Mouse (Mus musculus) kidney, embryonic 16.5 days (tissue): ENCODE data around the gene G6pc2. TPM values are rescaled to one million over a fixed set of nuclear protein-coding genes. Genes with fewer than 3 reads are reported as not detected.

Source experiments
- ATAC-seq: fragments of 200-750 bp; cut with Nextera tagmentation; 2 replicates; pipeline ENCODE4 v1.8.0; 2017; ENCODE audit warnings: moderate TSS enrichment; ENCODE audit not compliant: low FRiP score, low TSS enrichment
- H3K27ac ChIP-seq: fragments of 300-500 bp; sonication (generic); 2 replicates; pipeline ENCODE4 v1.5.1; 2014; ENCODE audit warnings: low read length
- H3K27me3 ChIP-seq: fragments of 300-500 bp; sonication (generic); 2 replicates; pipeline ENCODE4 v1.6.1; 2014; ENCODE audit warnings: low read length, control low read depth, mixed read lengths; ENCODE audit not compliant: insufficient read depth
- H3K36me3 ChIP-seq: fragments of 300-500 bp; sonication (generic); 2 replicates; pipeline ENCODE4 v1.6.1; 2014; ENCODE audit warnings: low read length, control low read depth, mixed read lengths; ENCODE audit not compliant: insufficient read depth
- H3K4me1 ChIP-seq: fragments of 300-500 bp; sonication (generic); 2 replicates; pipeline ENCODE4 v1.6.1; 2014; ENCODE audit warnings: low read length, control low read depth, mixed read lengths; ENCODE audit not compliant: insufficient read depth
- H3K4me2 ChIP-seq: fragments of 300-500 bp; sonication (generic); replicated peaks from 2 replicates; pipeline ENCODE4 v1.6.1; 2014; ENCODE audit warnings: low read depth, low read length
- H3K4me3 ChIP-seq: fragments of 300-500 bp; sonication (generic); 2 replicates; pipeline ENCODE4 v1.5.1; 2014; ENCODE audit warnings: mild to moderate bottlenecking, low read length
- H3K9ac ChIP-seq: fragments of 300-500 bp; sonication (generic); replicated peaks from 2 replicates; pipeline ENCODE4 v1.6.1; 2014; ENCODE audit warnings: low read length
- H3K9me3 ChIP-seq: fragments of 300-500 bp; sonication (generic); 2 replicates; pipeline ENCODE4 v1.6.1; 2016; ENCODE audit warnings: low read length, control low read depth
- WGBS: fragments of 180-500 bp; shearing (Covaris S2); extraction: QIAGEN DNeasy Blood & Tissue Kit; methylation state at CpG from one replicate; pipeline ENCODE4 v1.1.7; 2014; 5-methylcytosine and 5-hydroxymethylcytosine counted together
- polyA plus RNA-seq: library from polyadenylated mRNA; unstranded; fragments of >200 nt; fragmentation: Nextera tagmentation; extraction: Ambion mirVana; gene quantifications from 2 replicates; pipeline ENCODE4 v1.2.1, GENCODE M21; 2015

G6pc2 gene
- polyA plus RNA-seq, 1 experiment from 2014 or later = 4.2 TPM

DNA sequence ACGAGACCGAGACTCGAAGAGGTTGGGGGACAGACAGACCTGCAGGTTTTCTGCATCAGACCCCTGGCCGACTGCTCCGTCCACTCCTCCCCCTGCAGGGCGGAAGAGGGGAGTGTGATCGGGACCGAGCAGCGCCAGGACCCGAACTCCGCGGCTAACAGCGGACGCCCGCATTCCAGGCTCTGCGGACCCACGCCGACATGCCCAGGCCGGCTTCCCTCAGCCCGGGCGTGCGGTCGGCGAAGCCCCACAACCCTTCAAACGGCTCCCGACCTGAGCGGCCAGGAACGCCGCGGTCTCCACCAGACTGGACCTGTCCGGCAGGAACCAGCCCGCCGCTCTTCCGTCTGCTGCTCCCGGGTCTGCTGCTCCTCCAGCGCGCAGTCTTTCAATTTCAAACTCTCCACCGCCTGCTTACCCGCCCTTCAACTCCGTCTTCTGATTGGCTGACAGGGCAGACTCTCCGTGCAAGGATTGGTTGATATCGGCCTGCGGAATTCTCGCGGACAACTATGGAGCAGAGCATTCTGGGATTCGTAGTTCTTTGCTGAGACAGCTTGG lies 5.0 kb upstream of the G6pc2 start, which contains the start of gene Spc25:
Spc25 (minus strand) TSS at position 404 of the 561 bp plus-strand sequence.
- peaks cover 16% of the 10 kb centered on the region for H3K36me3 ChIP-seq
- no peaks in the 10 kb centered on the region for H3K27me3 ChIP-seq
- peak within 1 kb of the TSS; percentile 93 for H3K4me3 ChIP-seq
- peak within 1 kb of the TSS; percentile 93 for H3K27ac ChIP-seq
- ATAC-seq = peak; percentile 97
- peaks cover 17% of the 10 kb centered on the region for H3K4me1 ChIP-seq
- H3K9me3 ChIP-seq = no peaks in the 10 kb centered on the region
- peak within 1 kb of the TSS; percentile 59 for H3K4me2 ChIP-seq
- H3K9ac ChIP-seq = peak within 1 kb of the TSS; percentile 89
- WGBS = under 1% methylated on average over 46 of the region's 46 CpGs

DNA sequence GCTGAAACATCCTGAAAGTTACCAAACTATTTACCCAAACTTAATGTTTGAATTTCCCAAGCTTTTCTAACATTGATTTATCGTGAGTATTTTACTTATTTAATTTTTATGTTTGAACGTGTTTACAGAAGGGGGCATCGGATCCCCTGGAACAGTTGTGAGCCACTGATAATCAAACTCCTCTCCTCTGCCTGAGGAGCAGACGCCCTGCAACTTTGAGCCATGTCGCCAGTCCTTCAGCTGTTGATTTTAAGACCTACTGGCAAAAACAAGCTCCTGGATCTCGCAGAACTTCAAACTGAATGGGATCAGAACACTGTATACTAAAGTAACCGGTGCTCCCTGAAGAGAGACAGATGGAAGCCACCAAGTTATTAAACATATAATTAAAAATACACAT lies 4.3 kb upstream of the G6pc2 start:
- Histone ChIP-seq H3K27me3 (no peaks in the 10 kb centered on the region), H3K36me3 (peaks cover 10% of the 10 kb centered on the region), H3K4me1 (peaks cover 17% of the 10 kb centered on the region), H3K4me2 (peak overlapping the region; percentile 39), H3K9ac (no peak overlapping the region; the same call in 1 of the 2 replicates), H3K27ac (no peak overlapping the region), H3K9me3 (no peaks in the 10 kb centered on the region), H3K4me3 (peak overlapping the region; percentile 11; the same call in 1 of the 2 replicates)
- 20% methylated on average over 7 of the region's 7 CpGs for WGBS
- no peak for ATAC-seq

DNA sequence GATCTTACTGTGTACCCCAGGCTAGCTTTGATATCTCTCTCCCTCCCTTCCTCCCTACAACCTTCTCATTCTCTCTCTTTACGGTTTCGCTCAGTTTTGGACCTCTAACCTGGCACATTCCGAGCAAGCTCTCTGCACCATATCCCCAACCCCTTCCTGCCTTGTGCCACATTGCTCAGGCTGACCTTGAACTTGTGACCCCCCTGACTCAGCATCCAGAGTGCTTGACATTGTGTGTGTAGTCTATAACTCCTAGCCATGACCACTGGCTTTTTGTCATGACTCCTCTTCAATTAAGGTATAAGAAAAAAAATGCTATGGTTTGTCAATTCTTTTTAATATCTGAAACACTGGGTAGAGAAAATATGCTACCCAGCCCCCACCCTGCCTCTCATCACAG lies 1.2 kb upstream of the G6pc2 start:
- ATAC-seq = no peak
- H3K9ac ChIP-seq = no peak overlapping the region
- H3K4me1 ChIP-seq = peaks cover 10% of the 10 kb centered on the region
- H3K27ac ChIP-seq = no peak overlapping the region; the same call in 1 of the 2 replicates
- H3K36me3 ChIP-seq = no peaks in the 10 kb centered on the region
- no peaks in the 10 kb centered on the region for H3K9me3 ChIP-seq
- H3K4me3 ChIP-seq = no peak overlapping the region
- 80% methylated on average over 3 of the region's 3 CpGs for WGBS
- H3K4me2 ChIP-seq = no peak overlapping the region
- no peaks in the 10 kb centered on the region for H3K27me3 ChIP-seq

DNA sequence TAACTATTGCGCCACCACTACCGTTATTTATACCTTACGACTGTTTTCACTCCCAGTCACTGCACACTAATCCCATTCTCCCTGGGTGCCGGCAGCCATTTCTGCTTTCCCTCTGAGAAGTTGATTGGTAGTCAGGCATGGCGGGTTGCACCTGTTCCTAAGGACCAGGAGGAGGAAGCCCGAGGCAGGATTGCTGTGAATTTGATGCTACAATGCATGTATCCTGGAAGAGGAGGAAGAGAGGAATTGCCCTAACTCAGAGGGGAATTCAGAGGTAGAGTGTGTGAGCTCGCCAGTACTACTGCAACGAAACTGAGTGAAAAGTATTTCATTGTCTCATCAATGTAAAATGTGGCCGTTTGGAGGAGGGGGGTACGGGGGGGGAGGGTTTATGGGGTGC lies 1.8 kb downstream of the G6pc2 start:
- no peaks in the 10 kb centered on the region for H3K36me3 ChIP-seq
- H3K4me2 ChIP-seq = no peak overlapping the region
- H3K27ac ChIP-seq = no peak overlapping the region
- H3K9me3 ChIP-seq = no peaks in the 10 kb centered on the region
- no peak for ATAC-seq
- 75% methylated on average over 10 of the region's 10 CpGs for WGBS
- H3K4me1 ChIP-seq = peaks cover 16% of the 10 kb centered on the region
- H3K9ac ChIP-seq = no peak overlapping the region
- H3K4me3 ChIP-seq = no peak overlapping the region
- no peaks in the 10 kb centered on the region for H3K27me3 ChIP-seq

DNA sequence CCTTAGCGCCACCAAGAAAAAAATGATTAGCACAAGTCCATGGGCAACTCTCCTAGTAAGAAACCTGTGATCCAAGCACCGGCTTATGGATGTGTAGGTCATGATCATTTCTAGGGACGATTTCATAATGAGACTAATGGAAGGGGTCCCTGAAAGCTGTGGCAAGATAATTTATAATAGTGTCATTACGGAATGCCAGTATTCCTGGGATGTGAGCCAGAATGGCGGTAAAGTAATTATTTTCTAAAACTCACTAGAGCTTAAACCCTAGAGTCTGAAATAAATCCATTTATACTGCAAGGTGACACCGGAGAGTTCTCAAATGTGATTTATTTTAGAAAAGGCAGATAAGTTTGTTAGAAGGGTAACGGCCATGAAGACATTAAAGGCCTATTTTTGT lies 4.4 kb downstream of the G6pc2 start:
- no peak overlapping the region for H3K4me3 ChIP-seq
- WGBS = 25% methylated on average over 7 of the region's 7 CpGs
- H3K9me3 ChIP-seq = no peaks in the 10 kb centered on the region
- ATAC-seq = peak; percentile 46; the same call in 1 of the 2 replicates
- H3K4me1 ChIP-seq = peaks cover 16% of the 10 kb centered on the region
- no peak overlapping the region for H3K4me2 ChIP-seq
- H3K27ac ChIP-seq = peak overlapping the region; percentile 56; the same call in 1 of the 2 replicates
- no peaks in the 10 kb centered on the region for H3K36me3 ChIP-seq
- H3K9ac ChIP-seq = no peak overlapping the region
- no peaks in the 10 kb centered on the region for H3K27me3 ChIP-seq

DNA sequence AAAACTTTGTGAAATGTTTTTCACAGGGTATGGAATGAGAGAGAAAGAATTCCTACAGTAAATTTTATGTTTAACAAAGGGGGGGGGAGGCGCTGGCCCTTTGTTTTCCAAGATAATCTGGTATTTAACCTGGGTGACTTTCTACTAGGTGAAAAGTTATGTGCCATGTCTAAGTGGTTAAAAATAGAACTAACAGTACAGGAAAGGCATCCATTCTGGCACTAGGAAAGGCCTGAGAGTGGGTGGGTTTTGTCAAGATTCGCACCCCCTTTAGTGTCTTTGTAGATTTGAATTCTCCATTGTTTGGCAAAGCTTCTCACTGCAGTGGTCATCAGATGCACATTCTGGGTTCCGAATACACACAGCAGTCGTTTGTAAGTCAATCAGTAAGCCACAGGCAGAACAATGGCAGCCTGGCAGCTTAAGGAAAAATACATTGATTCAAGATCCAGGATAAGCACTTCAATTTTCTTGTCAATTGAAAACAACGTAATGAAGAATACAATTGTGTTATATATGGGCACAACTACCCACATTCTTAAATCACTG lies 11.1 kb downstream of the G6pc2 start:
- H3K9ac ChIP-seq = no peak overlapping the region
- no peak for ATAC-seq
- no peaks in the 10 kb centered on the region for H3K27me3 ChIP-seq
- H3K4me3 ChIP-seq = no peak overlapping the region
- H3K4me1 ChIP-seq = no peaks in the 10 kb centered on the region
- no peaks in the 10 kb centered on the region for H3K9me3 ChIP-seq
- H3K36me3 ChIP-seq = no peaks in the 10 kb centered on the region
- WGBS = 65% methylated on average over 5 of the region's 5 CpGs
- H3K4me2 ChIP-seq = no peak overlapping the region
- H3K27ac ChIP-seq = no peak overlapping the region

DNA sequence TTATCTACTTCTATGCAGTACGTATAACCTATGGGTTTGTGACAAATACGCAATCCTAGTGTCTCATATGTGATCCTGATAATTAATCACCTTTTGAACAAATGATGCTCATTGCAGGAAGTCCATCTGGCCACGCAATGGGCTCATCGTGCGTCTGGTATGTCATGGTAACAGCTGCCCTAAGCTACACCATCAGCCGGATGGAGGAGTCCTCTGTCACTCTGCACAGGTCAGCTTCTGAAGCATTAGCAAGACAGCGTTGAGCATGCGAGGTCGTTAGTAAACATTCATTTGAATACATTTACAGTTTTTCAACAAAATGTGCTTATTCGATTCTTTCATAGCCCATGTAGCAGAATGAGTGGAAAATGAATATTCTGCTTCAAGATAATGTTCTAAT lies 11.9 kb downstream of the G6pc2 start:
- no peaks in the 10 kb centered on the region for H3K9me3 ChIP-seq
- H3K36me3 ChIP-seq = no peaks in the 10 kb centered on the region
- no peak overlapping the region for H3K27ac ChIP-seq
- no peak overlapping the region for H3K9ac ChIP-seq
- no peak for ATAC-seq
- H3K27me3 ChIP-seq = no peaks in the 10 kb centered on the region
- H3K4me1 ChIP-seq = no peaks in the 10 kb centered on the region
- no peak overlapping the region for H3K4me3 ChIP-seq
- 84% methylated on average over 10 of the region's 10 CpGs for WGBS
- H3K4me2 ChIP-seq = no peak overlapping the region

DNA sequence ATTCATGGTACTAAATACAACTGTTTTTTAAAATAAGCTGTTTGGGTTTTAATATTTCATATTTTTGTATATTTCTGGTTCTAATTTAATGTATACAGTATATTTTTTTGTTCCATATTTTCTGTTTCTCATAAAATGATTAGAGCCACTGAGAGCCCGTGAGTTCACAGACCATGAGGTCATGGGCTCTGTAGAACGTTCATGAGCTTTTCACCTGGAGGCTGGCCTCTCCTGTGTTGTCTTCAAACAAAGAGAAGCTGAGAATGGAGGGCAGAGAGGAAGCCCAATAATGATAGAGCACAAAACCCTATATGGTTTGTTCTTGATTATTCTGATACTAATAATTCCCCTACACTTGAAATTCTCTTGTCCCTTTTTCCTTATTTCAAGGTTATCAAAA lies 13.9 kb downstream of the G6pc2 start:
- WGBS = 70% methylated on average over 2 of the region's 2 CpGs
- Histone ChIP-seq H3K4me2 (no peak overlapping the region), H3K4me1 (no peaks in the 10 kb centered on the region), H3K36me3 (no peaks in the 10 kb centered on the region), H3K9me3 (no peaks in the 10 kb centered on the region), H3K9ac (no peak overlapping the region), H3K27me3 (no peaks in the 10 kb centered on the region), H3K4me3 (no peak overlapping the region), H3K27ac (no peak overlapping the region)
- ATAC-seq = no peak

DNA sequence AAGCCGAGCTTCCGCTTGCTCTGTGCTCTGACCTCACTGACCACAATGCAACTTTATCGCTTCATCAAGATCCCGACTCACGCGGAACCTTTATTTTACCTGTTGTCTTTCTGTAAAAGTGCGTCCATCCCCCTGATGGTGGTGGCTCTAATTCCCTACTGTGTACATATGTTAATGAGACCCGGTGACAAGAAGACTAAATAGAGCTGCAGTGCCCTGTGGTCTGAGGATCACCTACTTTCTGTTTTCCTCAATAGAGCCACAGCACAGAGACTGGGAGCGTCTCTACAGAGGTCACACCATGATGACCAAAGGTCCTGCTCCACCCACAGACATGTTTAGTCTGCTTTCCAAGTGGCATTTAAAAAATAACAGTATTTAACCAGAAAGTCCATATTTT lies 16.0 kb downstream of the G6pc2 start:
- no peak overlapping the region for H3K4me2 ChIP-seq
- no peak for ATAC-seq
- WGBS = 92% methylated on average over 9 of the region's 9 CpGs

DNA sequence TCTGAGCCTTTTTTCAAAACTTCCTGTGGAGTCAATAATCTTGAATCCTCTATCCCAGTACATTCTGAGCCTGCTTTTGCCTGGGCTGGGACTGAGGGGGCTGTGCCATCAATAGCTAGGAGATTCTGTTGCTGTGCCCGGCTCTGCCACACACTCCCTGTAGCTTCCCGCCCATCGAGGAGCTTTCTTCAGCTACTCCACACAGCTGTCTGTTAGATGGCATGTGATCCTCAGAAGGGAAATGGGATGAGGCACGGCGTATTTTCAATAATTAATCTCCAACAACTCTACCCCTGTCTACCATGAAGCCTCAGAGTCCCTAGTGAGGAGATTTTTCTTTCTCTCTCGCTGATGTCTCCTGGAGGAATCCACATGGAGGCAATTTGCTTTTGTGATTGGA lies 17.8 kb downstream of the G6pc2 start:
- no peak overlapping the region for H3K27ac ChIP-seq
- 75% methylated on average over 6 of the region's 6 CpGs for WGBS
- no peak overlapping the region for H3K4me2 ChIP-seq

More for the DNA sequence above, 16.0 kb downstream of the G6pc2 start:
- no peak overlapping the region for H3K4me3 ChIP-seq
- no peak overlapping the region for H3K9ac ChIP-seq
- H3K4me1 ChIP-seq = 0 out of 2 replicates have a peak, but pooled peaks cover 2% of the 10 kb centered on the region
- H3K27me3 ChIP-seq = no peaks in the 10 kb centered on the region
- H3K36me3 ChIP-seq = no peaks in the 10 kb centered on the region
- no peak overlapping the region for H3K27ac ChIP-seq
- H3K9me3 ChIP-seq = no peaks in the 10 kb centered on the region

More for the DNA sequence above, 17.8 kb downstream of the G6pc2 start:
- Histone ChIP-seq H3K9me3 (no peaks in the 10 kb centered on the region), H3K36me3 (no peaks in the 10 kb centered on the region), H3K9ac (no peak overlapping the region), H3K27me3 (no peaks in the 10 kb centered on the region), H3K4me1 (0 out of 2 replicates have a peak, but pooled peaks cover 2% of the 10 kb centered on the region), H3K4me3 (no peak overlapping the region)
- ATAC-seq = no peak
